Mouse (Mus musculus): ENCODE measurements around the gene Zmym2. TPM values are rescaled to one million over a fixed set of nuclear protein-coding genes. Genes with fewer than 3 reads are reported as not detected.

The Zmym2 gene
- total RNA-seq, 2 experiments from 2014 or later: 20.5 to 37.8 TPM

DNA sequence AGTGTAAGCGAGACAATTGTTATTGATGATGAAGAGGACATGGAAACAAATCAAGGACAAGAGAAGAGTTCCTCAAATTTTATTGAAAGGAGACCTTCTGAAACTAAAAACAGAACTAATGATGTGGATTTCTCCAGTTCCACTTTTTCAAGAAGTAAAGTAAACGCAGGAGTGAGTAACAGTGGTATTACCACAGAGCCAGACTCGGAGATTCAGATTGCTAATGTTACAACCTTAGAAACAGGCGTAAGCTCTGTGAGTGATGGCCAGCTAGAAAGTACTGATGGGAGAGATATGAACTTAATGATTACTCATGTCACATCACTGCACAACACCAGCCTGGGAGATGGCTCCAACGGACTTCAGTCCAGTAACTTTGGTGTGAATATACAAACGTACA lies 16.6 kb downstream of the Zmym2 start:
- no peak for ATAC-seq (replicated peaks; ENCODE audit: low FRiP score, poor library complexity, severe bottlenecking)

DNA sequence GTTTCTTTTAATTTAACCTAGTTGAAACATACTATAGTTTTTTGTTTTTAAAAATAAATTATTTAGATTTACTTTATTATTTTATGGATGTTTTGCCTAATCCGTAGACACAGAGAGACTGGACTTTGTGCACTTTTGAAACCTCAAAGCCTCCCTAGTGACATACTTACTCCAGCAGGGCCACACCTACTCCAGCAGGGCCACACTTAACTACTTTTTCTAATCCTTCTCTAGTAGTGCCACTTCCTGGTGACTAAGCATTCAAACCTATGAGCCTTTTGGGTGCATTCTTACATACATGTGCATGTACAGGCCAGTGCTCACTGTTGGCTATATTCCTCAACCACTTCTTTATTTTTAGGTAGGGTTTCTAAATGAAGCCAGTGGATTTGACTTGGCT lies 19.2 kb downstream of the Zmym2 start:
- ATAC-seq (replicated peaks; ENCODE audit: low FRiP score, poor library complexity, severe bottlenecking): no peak

GRCm38 (mm10) chr14:56918532-56918931 lies 32.1 kb downstream of the Zmym2 start:
- ATAC-seq (replicated peaks; ENCODE audit: low FRiP score, poor library complexity, severe bottlenecking): no peak

DNA sequence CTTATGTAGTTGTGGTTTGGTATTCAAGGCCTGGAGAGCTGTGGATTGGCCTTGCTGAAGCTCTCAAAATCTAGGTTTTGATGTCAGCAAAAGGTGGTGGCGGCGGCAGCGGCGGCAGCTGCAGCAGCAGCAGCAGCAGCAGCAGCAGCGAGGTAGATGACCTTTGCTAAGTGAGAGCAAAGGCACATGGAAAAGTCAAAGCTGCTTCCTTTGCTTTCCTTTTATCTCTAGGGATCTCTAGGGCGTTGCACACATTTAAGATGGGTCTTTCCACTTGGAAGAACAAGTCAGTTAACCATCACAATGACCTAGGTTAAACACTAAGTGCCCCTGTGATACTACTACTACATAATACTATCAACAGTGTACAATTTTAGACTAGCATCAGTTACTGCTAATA lies 49.0 kb downstream of the Zmym2 start:
- no peak for ATAC-seq (replicated peaks; ENCODE audit: low FRiP score, poor library complexity, severe bottlenecking)

DNA sequence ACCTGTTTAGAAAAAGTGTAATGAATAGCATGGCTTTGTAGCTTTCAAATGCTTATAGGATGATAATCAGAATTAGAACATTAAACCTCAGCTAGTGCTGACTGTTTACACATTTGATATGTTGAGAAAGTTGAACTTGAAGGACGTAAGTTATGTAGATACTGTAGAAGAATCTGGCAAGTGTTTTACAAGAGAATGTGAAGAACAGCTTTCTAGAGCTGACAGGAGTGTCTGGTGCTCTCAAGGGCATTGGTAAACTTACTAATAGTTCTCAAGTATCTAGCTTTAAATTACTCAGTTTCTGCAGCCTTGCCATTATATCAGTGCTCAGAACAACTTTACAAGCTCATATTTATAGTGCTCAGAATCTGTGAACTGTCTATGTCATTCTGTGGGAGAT lies 53.5 kb downstream of the Zmym2 start:
- ATAC-seq (replicated peaks; ENCODE audit: low FRiP score, poor library complexity, severe bottlenecking): no peak

GRCm38 (mm10) chr14:56952928-56953327 lies 66.5 kb downstream of the Zmym2 start:
- ATAC-seq (replicated peaks; ENCODE audit: low FRiP score, poor library complexity, severe bottlenecking): no peak

GRCm38 (mm10) chr14:56954393-56954792 lies 67.9 kb downstream of the Zmym2 start:
- ATAC-seq (replicated peaks; ENCODE audit: low FRiP score, poor library complexity, severe bottlenecking): no peak

DNA sequence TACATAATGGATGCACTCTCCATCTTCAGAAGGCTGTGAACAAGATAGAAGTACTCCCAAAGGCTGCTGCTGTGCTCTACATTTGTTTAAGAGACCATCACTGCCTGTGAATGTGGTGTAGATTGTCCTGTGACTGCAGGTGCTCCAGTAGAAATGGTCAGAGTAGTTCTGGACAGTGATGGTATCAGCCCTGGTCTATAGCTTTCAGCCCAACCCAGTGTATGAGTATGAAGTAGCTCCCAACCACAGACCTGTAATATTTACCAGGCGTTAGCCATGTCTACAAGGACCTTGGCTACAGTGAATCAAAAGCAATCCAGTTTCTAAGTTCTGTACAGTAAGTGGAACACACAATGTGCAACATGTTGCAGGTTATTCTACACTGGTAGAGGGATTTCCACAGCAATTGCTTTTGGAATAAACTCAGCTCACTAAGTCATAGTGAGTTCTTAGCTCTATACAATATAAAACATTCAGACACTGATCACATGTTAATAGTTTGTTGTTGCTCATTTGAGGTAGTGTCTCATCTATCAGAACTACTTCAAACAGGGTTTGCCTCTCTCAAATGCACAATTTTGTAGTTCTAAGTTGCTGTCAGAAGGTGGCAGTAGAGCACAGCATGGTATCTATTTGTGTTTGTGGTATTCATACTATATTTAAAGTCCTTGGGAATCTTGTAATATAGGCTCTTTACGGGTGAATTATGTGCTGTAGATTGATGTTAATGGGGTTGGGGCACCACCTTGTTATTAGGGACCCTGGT lies 77.7 kb downstream of the Zmym2 start:
- ATAC-seq (replicated peaks; ENCODE audit: low FRiP score, poor library complexity, severe bottlenecking): peak; percentile 57; the same call in 1 of the 2 replicates

DNA sequence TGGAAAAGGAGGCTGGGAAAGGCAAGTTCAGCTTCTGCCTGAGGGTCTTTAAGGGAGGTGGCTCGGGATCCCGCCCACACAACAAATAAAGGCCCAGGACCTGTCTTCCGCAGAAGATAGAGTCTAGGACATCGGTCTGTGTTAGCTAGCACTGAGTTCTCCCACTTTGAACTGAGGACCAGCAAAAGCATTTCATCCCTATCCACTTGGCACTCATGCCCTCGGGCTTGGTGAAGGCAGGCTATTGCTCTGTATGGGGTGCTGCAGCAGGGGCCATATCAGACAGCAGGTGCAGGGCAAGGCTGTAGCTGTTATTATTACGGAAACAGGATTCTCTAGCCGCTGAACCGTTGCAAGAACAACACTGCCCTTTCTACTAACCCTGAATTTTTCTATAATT lies 83.2 kb downstream of the Zmym2 start:
- ATAC-seq (replicated peaks; ENCODE audit: low FRiP score, poor library complexity, severe bottlenecking): no peak

DNA sequence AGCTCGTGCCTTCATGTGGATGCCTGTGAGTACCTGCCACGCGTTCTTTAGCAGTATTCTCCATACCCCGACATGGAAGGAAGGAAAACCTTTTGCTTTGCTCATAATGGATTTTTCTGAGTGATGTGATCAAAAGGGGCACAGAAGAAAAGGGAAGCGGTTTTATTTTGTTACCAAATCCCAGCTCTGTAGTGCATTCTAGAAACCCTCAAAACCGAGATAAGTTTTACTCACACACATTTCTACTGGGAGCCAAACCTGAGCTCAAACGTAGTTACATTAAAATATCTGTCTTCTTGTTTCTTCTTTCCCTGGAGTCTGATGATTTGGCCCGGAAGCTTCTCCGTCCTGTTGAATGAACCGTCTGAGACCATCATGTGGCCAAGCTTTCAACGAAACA lies 83.7 kb downstream of the Zmym2 start:
- no peak for ATAC-seq (replicated peaks; ENCODE audit: low FRiP score, poor library complexity, severe bottlenecking)

DNA sequence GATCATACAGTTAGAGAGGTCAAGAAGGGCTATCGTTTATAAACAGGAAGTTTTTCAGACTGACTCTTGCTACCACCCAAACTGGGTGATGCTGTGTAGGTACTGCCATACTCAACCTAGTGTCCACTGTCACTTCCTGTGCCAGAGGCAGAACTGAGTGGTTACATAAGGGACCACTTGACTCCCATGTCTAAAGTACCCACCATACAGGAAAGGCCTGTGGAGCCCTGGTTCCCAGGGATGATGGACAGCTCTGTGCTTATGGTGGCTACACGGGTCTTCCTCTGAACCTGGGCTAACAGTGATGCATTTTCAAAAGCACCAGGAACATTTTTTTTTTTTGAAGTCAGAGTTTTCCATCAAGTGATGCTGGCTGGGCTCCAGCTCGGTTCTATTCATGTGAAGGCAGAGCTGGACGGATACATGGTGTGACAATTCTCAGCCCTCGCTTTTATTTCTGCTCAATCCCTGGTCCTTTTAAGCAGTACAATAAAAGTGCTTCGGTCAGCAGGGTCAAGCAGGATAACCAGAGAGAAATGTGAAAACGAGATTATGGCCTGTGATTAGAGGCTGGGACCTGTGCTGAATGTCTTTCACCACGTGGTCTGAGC lies 91.7 kb downstream of the Zmym2 start:
- no peak for ATAC-seq (replicated peaks; ENCODE audit: low FRiP score, poor library complexity, severe bottlenecking)

DNA sequence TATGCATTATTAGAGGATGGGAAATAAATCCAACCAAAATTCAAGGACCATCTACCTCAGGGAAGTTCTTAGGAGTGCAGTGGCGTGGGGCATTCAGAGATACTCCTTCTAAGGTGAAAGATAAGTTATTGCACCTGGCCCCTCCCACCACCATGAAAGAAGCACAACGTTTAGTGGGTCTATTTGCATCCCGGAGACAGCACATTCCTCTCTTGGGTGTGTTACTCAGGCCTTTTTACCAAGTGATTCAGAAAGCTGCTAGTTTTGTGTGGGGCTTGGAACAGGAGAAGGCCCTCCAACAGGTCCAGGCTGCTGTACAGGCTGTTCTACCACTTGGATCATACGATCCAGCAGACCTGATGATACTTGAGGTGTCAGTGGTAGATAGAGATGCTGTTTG lies 102.2 kb downstream of the Zmym2 start:
- no peak for ATAC-seq (replicated peaks; ENCODE audit: low FRiP score, poor library complexity, severe bottlenecking)

Other genes starting within 250 kb of the Zmym2 start
- 10.5 and 38.6 TPM in 2 replicates for gene Mphosph8, start 218.4 kb upstream of the Zmym2 start, total RNA-seq (2015; ENCODE audit: low replicate concordance)
- 11.3 and 36.1 TPM in 2 replicates for gene Mphosph8, start 218.4 kb upstream of the Zmym2 start, total RNA-seq (2017; ENCODE audit: low replicate concordance)
- gene Pspc1, start 108.3 kb upstream of the Zmym2 start, total RNA-seq (2015; ENCODE audit: low replicate concordance): 82.2 and 100 TPM in 2 replicates
- 219 and 284 TPM in 2 replicates for gene Pspc1, start 108.3 kb upstream of the Zmym2 start, total RNA-seq (2017; ENCODE audit: low replicate concordance)
- gene Zmym5, start 74.9 kb upstream of the Zmym2 start, total RNA-seq (2015; ENCODE audit: low replicate concordance): 24.1 and 31.9 TPM in 2 replicates
- 22.3 and 25.3 TPM in 2 replicates for gene Zmym5, start 74.9 kb upstream of the Zmym2 start, total RNA-seq (2017; ENCODE audit: low replicate concordance)
- not detected in 2 replicates for gene Gja3, start 171.4 kb downstream of the Zmym2 start, total RNA-seq (2015; ENCODE audit: low replicate concordance)
- gene Gja3, start 171.4 kb downstream of the Zmym2 start, total RNA-seq (2017; ENCODE audit: low replicate concordance): not detected in 2 replicates
- not detected in 2 replicates for gene Gjb2, start 218.0 kb downstream of the Zmym2 start, total RNA-seq (2015; ENCODE audit: low replicate concordance)
- not detected in 2 replicates for gene Gjb2, start 218.0 kb downstream of the Zmym2 start, total RNA-seq (2017; ENCODE audit: low replicate concordance)
- not detected in 2 replicates for gene Gm4491, start 229.2 kb downstream of the Zmym2 start, total RNA-seq (2015; ENCODE audit: low replicate concordance)
- not detected in 2 replicates for gene Gm4491, start 229.2 kb downstream of the Zmym2 start, total RNA-seq (2017; ENCODE audit: low replicate concordance)
- not detected in 2 replicates for gene Gjb6, start 247.0 kb downstream of the Zmym2 start, total RNA-seq (2015; ENCODE audit: low replicate concordance)
- not detected in 2 replicates for gene Gjb6, start 247.0 kb downstream of the Zmym2 start, total RNA-seq (2017; ENCODE audit: low replicate concordance)